Mouse (Mus musculus) kidney, postnatal 4 days (tissue): ENCODE measurements around the gene Kdsr.

Experiments
- DNase-seq, 2 experiments: peaks; one replicate each; pipeline ENCODE4 v3.0.0; 2021; ENCODE audit warnings: mixed read lengths in 2 of 2

The Kdsr gene

GRCm38 (mm10) chr1:106692599-106692998 lies 66.9 kb downstream of the Kdsr start:
- no peak for DNase-seq

- no peak for DNase-seq
These were observed 68.6 kb downstream of the Kdsr start for GRCm38 (mm10) chr1:106690887-106691286.

- DNase-seq: no peak
These were observed 71.4 kb downstream of the Kdsr start for GRCm38 (mm10) chr1:106688161-106688516.

- peak; percentile 57 to 75 for DNase-seq
These were observed 71.9 kb downstream of the Kdsr start for GRCm38 (mm10) chr1:106687435-106688160.

- no peak for DNase-seq
These were observed 73.8 kb downstream of the Kdsr start for GRCm38 (mm10) chr1:106685702-106686101.

GRCm38 (mm10) chr1:106684546-106684945 lies 75.0 kb downstream of the Kdsr start:
- no peak for DNase-seq

GRCm38 (mm10) chr1:106682829-106683228 lies 76.7 kb downstream of the Kdsr start:
- no peak for DNase-seq

GRCm38 (mm10) chr1:106679800-106680515 lies 79.6 kb downstream of the Kdsr start:
- DNase-seq: no peak

- DNase-seq: no peak
These were observed 81.5 kb downstream of the Kdsr start for GRCm38 (mm10) chr1:106678060-106678478.
